Mouse (Mus musculus): ENCODE results near the gene Igdcc3. TPM values are rescaled to one million over a fixed set of nuclear protein-coding genes. Genes with fewer than 3 reads are reported as not detected.
"Not testable (repeated sequence)": the region's sequence is repeated elsewhere in the genome, so short reads cannot be mapped to it uniquely, and the experiment has no call there.

Igdcc3 gene
- polyA plus RNA-seq, 1 experiment from 2014 or later = 0.52 TPM

DNA sequence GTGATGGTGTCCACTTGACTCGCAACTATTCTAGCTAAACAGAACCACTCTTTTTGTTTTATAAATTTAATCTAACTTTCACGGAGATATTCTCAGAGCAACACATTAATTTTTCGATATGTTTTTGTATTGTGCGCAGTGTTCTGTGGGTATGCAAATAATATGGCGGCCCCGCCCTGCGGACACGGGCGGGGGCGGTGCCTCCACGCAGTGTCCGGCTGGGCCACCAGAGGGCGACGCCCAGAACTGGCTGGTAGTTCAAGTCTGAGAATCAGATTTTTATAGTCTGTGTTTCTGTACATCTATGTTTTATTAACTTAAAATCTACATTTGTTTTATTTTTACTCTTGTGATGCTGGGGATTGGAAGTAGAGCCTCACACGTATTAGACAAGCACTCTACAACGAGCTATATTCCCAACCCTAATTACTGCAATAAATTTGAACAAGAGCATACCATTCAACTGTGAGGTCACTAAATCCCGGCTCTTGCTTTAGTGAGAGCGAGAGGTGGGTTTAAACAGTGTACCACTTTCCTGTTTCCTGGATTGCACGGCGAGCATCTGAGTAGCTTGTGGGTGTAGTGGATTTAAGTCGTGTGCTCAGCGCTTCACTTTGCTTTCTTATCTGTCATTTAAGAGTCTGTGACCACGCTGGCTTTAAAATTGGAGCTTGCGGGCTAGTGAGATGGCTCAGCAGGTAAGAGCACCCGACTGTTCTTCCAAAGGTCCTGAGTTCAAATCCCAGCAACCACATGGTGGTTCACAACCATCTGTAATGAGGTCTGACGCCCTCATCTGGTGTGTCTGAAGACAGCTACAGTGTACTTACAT, 56.0 kb downstream of the Igdcc3 start:
- no peaks in the 10 kb centered on the region for H3K27me3 ChIP-seq
- peak overlapping the region; percentile 26; the same call in 1 of the 2 replicates for H3K4me2 ChIP-seq
- no peak overlapping the region for H3K9ac ChIP-seq
- H3K9me3 ChIP-seq = no peaks in the 10 kb centered on the region
- no peaks in the 10 kb centered on the region for H3K36me3 ChIP-seq
- peaks cover 24% of the 10 kb centered on the region for H3K4me1 ChIP-seq
- ATAC-seq (ENCODE audit: insufficient number of reproducible peaks, low FRiP score, low TSS enrichment, low read depth) = peak; percentile 75
- H3K27ac ChIP-seq = peak overlapping the region; percentile 90
- H3K4me3 ChIP-seq = peak overlapping the region; percentile 24
- WGBS = 14% methylated on average over 26 of the region's 26 CpGs

DNA sequence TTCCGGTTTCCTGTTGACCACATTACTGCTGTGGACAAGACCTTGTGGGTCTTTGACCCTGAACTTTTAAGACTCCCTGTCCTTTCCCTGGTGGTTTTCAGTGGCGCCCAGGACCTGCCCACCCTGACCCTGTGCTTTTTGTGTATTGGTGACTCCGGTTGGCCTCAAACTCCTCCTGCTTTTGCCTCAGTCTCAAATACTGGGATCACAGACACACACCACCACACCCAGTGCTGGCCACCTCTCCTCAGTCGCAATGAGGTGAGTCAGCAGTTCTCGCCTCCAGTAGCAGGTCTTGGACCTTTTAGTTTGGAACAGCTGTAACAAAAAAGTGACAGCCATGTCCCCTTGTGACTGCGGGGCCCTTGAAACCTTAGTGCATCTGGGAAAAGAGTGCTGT, 56.8 kb downstream of the Igdcc3 start:
- 86% methylated on average over 6 of the region's 6 CpGs for WGBS
- Histone ChIP-seq H3K9ac (no peak overlapping the region), H3K4me3 (no peak overlapping the region), H3K36me3 (no peaks in the 10 kb centered on the region), H3K4me1 (peaks cover 24% of the 10 kb centered on the region), H3K27me3 (no peaks in the 10 kb centered on the region), H3K27ac (no peak overlapping the region), H3K9me3 (no peaks in the 10 kb centered on the region), H3K4me2 (no peak overlapping the region)
- ATAC-seq (ENCODE audit: insufficient number of reproducible peaks, low FRiP score, low TSS enrichment, low read depth) = no peak

DNA sequence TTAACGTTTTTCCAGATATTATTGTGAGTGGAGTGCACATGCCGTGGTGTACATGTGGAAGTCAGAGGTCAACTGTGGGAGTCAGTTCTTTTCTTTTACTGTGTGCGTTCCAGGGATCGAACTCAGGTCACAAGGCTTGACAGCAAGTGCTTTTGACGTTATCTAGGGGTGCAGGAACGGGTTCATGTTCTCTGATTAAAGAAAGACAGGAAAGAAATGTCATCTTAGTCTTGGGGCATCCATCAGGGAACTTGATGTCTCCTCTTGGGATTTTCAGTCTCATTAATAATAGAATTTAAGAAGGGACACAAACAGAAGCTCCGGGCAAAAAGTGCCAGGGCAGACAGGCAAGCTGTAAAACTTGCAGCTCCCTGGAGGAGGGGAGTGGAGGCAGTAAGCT, 58.7 kb downstream of the Igdcc3 start:
- Histone ChIP-seq H3K9ac (no peak overlapping the region), H3K9me3 (no peaks in the 10 kb centered on the region), H3K27ac (peak overlapping the region; percentile 69; the same call in 1 of the 2 replicates), H3K4me1 (peaks cover 21% of the 10 kb centered on the region), H3K4me3 (no peak overlapping the region), H3K4me2 (no peak overlapping the region), H3K36me3 (no peaks in the 10 kb centered on the region), H3K27me3 (no peaks in the 10 kb centered on the region)
- 55% methylated on average over 7 of the region's 7 CpGs for WGBS
- ATAC-seq (ENCODE audit: insufficient number of reproducible peaks, low FRiP score, low TSS enrichment, low read depth) = no peak

DNA sequence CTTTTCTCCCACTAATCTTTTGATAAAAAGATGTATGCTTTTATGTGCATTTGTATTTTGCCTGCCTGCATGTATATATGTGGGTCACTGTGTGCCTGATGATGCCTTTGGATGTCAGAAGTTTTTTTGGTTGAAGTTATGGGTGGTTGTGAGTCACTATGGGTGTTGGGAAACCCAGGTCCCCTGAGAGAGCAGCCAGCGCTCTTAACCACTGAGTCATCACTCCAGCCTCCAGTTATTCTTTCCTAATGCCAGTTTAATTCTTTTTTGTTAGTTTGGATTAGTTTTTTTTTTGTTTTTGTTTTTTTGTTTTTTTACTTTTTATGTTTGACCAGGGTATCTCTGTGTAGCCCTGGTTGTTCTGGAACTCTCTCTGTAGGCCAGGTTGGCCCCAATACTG, 59.6 kb downstream of the Igdcc3 start:
- Histone ChIP-seq H3K9me3 (no peaks in the 10 kb centered on the region), H3K9ac (no peak overlapping the region), H3K4me1 (peaks cover 13% of the 10 kb centered on the region), H3K27me3 (no peaks in the 10 kb centered on the region), H3K4me3 (no peak overlapping the region), H3K27ac (peak overlapping the region; percentile 69; the same call in 1 of the 2 replicates), H3K36me3 (no peaks in the 10 kb centered on the region), H3K4me2 (no peak overlapping the region)
- WGBS = 54% methylated on average over 1 of the region's 1 CpGs
- ATAC-seq (ENCODE audit: insufficient number of reproducible peaks, low FRiP score, low TSS enrichment, low read depth) = no peak

DNA sequence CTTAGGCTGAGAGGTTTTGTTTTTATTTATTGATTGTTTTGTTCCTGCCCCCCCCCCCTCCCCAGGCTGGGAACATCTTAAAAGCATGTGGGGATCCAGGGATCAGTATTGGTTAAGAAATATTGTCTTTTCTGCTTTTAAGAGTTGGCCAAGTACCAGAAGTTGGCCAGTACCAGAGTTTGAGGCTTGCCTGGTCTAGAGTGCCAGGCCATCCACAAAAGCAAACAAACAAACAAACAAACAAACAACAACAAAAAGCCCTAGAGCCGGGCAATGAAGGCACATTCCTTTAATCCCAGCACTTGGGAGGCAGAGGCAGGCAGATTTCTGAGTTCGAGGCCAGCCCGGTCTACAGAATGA, 60.0 kb downstream of the Igdcc3 start:
- Histone ChIP-seq H3K9me3 (no peaks in the 10 kb centered on the region), H3K4me1 (peaks cover 9% of the 10 kb centered on the region), H3K27ac (peak overlapping the region; percentile 69), H3K4me2 (no peak overlapping the region), H3K9ac (no peak overlapping the region), H3K27me3 (no peaks in the 10 kb centered on the region), H3K4me3 (no peak overlapping the region), H3K36me3 (no peaks in the 10 kb centered on the region)
- 32% methylated on average over 3 of the region's 3 CpGs for WGBS
- no peak for ATAC-seq (ENCODE audit: insufficient number of reproducible peaks, low FRiP score, low TSS enrichment, low read depth)

DNA sequence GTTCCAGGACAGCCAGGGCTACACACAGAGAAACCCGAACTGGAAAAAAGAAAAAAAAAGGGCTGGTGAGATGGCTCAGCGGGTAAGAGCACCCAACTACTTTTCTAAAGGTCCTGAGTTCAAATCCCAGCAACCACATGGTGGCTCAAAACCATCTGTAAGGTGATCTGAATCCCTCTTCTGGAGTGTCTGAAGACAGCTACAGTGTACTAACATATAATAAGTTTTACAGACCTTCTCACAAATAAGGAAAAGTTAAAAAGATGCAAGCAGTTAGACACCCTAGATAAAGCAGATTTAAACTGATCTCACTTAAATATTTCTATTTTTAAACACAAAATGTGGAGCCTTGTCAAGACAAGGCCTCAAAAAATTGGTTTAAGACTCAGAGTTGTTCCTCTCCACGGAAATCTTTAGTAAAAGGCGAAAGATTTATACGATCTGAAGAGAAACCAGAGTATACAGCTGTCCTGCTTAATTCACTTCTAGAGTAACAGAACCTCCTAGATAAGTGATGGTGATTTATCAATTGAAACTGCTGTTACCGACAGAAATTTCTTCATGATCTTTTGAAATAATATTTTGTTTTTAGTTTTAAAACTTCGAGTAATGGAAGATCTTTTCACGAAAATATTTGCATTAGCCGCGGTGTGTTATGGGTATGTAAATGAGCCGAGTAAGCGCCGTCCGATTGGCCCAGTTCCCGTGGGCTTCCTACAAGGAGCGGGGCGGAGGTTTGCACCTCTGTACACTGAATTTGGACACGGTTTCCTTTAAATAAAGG, 60.6 kb downstream of the Igdcc3 start:
- Histone ChIP-seq H3K4me3 (peak overlapping the region; percentile 38), H3K27ac (peak overlapping the region; percentile 69), H3K9ac (no peak overlapping the region), H3K36me3 (no peaks in the 10 kb centered on the region), H3K27me3 (no peaks in the 10 kb centered on the region), H3K4me2 (peak overlapping the region; percentile 45), H3K4me1 (peaks cover 6% of the 10 kb centered on the region), H3K9me3 (no peaks in the 10 kb centered on the region)
- ATAC-seq (ENCODE audit: insufficient number of reproducible peaks, low FRiP score, low TSS enrichment, low read depth) = peak; percentile 83
- under 1% methylated on average over 18 of the region's 18 CpGs for WGBS

DNA sequence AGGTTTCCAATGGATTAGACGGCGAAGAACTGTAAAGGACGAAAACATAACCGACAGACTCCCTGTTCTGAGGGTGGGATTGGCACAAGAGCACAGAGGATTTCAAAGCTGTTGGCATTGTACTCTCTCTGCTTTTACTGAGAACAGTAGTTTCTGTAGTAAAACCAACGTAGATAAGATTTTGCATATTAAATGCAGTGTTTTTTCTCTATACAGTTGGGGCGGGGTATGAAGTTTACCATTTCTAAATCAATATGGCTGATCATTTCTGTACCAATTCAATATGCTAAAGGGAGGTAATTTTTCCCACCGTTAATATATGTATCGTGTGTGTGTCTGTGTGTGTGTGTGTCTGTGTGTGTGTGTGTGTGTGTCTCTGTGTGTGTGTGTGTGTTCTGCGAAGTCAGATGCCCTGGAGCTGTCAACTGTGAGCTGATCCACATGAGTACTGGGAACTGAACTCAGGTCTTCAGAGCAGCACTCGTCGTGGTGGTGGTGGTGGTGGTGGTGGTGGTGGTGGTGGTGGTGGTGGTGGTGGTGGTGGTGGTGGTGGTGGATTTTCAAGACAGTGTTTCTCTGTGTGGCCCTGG, 61.3 kb downstream of the Igdcc3 start:
- Histone ChIP-seq H3K36me3 (no peaks in the 10 kb centered on the region), H3K9me3 (no peaks in the 10 kb centered on the region), H3K4me2 (peak overlapping the region; percentile 45), H3K27ac (peak overlapping the region; percentile 69), H3K9ac (no peak overlapping the region), H3K27me3 (no peaks in the 10 kb centered on the region), H3K4me1 (peaks cover under 1% of the 10 kb centered on the region), H3K4me3 (peak overlapping the region; percentile 38)
- WGBS = 24% methylated on average over 11 of the region's 11 CpGs
- ATAC-seq (ENCODE audit: insufficient number of reproducible peaks, low FRiP score, low TSS enrichment, low read depth) = no peak

DNA sequence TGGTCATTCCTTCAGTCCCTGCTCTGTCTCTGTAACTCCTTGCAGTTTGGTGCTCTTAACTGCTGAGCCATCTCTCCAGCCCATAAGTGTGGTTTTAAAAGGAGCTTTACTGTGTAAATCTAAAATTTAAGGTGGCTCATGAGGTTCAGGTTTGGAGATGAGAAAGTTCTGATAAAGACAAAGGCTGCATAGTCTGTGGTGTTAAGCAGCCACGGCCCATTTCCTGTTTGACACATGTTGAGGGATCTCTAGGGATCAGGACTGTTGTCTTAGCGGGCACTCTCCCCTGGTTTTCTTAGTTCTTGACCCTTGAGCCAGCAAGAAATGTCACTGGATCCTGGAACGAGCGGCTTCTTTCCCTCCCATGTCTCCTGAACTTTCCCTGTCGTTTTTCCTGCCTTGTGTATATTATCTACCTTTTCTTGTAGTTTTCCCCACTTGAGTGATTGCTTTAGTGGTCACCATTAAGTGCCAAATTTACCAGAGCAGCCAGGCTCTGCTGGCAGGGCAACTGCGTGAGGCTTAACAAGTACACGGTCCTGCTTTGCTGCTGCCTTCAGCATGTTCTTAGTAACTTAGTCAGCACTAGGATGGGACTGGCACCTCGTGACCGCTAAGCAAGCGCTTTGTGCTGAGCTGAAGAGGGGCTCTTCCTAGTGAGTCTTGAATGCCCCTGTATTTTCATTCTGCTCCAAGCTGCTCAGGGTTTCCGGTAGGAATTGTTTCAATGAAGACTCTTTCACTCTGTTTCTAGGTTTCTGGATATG, 64.2 kb downstream of the Igdcc3 start:
- 59% methylated on average over 11 of the region's 11 CpGs for WGBS

DNA sequence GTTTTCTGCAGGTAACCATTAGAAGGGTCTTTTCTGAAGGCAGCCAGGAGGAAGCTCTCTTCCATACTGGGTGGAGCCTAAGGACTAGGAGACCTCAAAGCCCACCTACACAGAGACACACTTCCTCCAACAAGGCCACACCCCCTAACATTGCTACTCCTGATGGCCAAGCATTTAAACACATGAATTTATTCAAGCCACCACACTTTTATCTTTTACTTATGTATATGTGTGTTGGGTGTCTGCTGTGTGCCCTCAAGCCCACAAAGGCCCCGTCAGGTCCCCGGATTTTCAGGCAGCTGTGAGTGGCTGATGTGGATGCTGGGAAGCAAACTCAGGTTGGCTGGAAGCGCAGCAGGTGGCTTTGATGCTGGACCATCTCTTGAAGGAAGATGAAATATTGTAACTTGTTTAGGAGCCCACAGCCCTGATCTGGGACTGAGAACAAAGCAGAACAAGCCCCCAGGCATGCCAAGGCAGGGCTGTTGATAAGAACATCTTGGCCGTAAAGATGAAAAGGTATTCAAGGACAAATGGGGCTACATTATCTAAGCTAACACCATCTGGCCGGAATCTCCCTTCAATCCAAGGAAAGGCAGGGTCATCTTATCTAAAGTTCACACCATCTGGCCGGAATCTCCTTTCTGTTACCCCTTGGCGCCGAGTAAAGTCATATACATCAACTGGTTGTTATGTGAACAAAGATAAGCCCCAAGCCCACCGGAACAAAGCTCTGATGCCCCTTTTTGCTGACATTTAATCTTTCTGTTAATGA, 66.2 kb downstream of the Igdcc3 start:
- ATAC-seq (ENCODE audit: insufficient number of reproducible peaks, low FRiP score, low TSS enrichment, low read depth); H3K27me3 ChIP-seq; H3K9me3 ChIP-seq; H3K4me3 ChIP-seq; H3K36me3 ChIP-seq; H3K4me2 ChIP-seq; H3K27ac ChIP-seq; H3K9ac ChIP-seq; H3K4me1 ChIP-seq: not testable (repeated sequence)
- WGBS = 90% methylated on average over 9 of the region's 9 CpGs

More for the DNA sequence above, 64.2 kb downstream of the Igdcc3 start:
- H3K4me3 ChIP-seq = no peak overlapping the region
- H3K27ac ChIP-seq = no peak overlapping the region; the same call in 1 of the 2 replicates
- H3K9ac ChIP-seq = no peak overlapping the region
- H3K4me1 ChIP-seq = no peaks in the 10 kb centered on the region; the same call in 1 of the 2 replicates
- H3K27me3 ChIP-seq = no peaks in the 10 kb centered on the region
- no peak overlapping the region for H3K4me2 ChIP-seq
- no peak for ATAC-seq (ENCODE audit: insufficient number of reproducible peaks, low FRiP score, low TSS enrichment, low read depth)
- no peaks in the 10 kb centered on the region for H3K9me3 ChIP-seq
- no peaks in the 10 kb centered on the region for H3K36me3 ChIP-seq

DNA sequence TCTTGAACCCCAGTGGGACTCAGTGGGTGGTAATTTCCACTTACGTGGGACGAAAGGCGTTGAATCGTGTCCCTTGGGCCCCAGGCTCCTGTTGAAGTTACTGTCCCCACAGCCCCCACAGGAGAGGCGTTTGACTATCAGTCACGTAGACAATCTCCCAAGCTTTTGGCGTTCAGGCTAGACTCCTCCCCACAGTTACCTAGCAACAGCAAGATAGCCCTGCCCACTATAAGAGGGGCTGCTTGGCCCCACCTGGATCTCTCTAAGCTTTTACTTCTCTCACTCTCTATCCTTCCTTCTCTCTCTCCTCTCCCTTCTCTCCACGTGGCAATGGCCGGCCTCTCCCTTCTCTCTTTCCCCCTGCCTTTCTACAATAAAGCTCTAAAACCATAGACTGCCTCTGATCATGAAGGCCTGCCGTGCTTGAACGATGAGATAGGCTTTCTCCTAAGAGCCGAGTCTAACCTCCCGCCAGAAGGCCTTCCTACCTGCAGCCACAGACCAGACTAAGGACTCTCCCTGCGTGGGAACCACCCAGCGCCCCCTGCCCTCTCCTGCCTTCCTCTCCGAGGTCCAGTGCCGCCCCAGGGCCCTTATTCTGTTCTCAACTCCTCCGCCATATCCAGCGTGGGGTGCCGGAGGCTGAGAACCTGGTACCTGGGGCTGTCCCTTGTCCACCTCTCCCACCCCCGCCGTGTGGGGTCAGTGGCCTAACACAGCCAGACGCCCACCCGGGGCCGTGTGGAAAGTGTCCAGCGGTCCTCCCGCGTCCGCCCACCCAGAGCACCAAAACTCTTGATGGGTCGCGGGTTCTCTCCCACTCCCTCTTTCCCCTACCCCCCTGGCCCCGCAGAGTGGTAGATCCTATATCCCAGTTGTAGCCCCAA, 67.5 kb downstream of the Igdcc3 start:
- Histone ChIP-seq H3K27me3 (no peaks in the 10 kb centered on the region), H3K27ac (no peak overlapping the region), H3K4me3 (no peak overlapping the region), H3K36me3 (no peaks in the 10 kb centered on the region), H3K9me3 (no peaks in the 10 kb centered on the region), H3K4me1 (no peaks in the 10 kb centered on the region), H3K4me2 (no peak overlapping the region), H3K9ac (no peak overlapping the region)
- WGBS = 89% methylated on average over 32 of the region's 32 CpGs
- no peak for ATAC-seq (ENCODE audit: insufficient number of reproducible peaks, low FRiP score, low TSS enrichment, low read depth)
